Mouse (Mus musculus): Measurements from ENCODE around the gene Arfgap3. TPM values are rescaled to one million over a fixed set of nuclear protein-coding genes. Genes with fewer than 3 reads are reported as not detected.
A peak's percentile ranks its signal among the peaks of the same experiment; 100 is the strongest.
"Not testable (repeated sequence)": the region's sequence is repeated elsewhere in the genome, so short reads cannot be mapped to it uniquely, and the experiment has no call there.

The Arfgap3 gene
- total and polyA plus RNA-seq, 2 experiments from 2014 or later = 31.0 to 59.3 TPM

GRCm38 (mm10) chr15:83375136-83375535 lies 25.1 kb upstream of the Arfgap3 start:
- 70% methylated on average over 4 of the region's 4 CpGs for WGBS
- Histone ChIP-seq H3K4me1 (ENCODE audit: insufficient read depth, low read length) (no peaks in the 10 kb centered on the region), H3K4me3 (ENCODE audit: low read length) (no peak overlapping the region), H3K4me2 (ENCODE audit: low read depth, low read length) (no peak overlapping the region), H3K9ac (replicated peaks; ENCODE audit: low read length) (no peak overlapping the region), H3K27me3 (ENCODE audit: insufficient read depth, low read length) (no peaks in the 10 kb centered on the region), H3K9me3 (ENCODE audit: low read length) (no peaks in the 10 kb centered on the region), H3K27ac (no peak overlapping the region), H3K36me3 (ENCODE audit: insufficient read depth, low read length) (no peaks in the 10 kb centered on the region)
- ATAC-seq (no peak), DNase-seq (ENCODE audit: low spot score) (peak; percentile 57)
- TF ChIP-seq CTCF (IDR thresholded peaks at IDR 0.05; ENCODE audit: low read depth) = peak; percentile 71

- ATAC-seq = no peak
- Histone ChIP-seq H3K36me3 (ENCODE audit: insufficient read depth, low read length) (no peaks in the 10 kb centered on the region), H3K4me3 (ENCODE audit: low read length) (no peak overlapping the region), H3K4me1 (ENCODE audit: insufficient read depth, low read length) (no peaks in the 10 kb centered on the region), H3K27me3 (ENCODE audit: insufficient read depth, low read length) (no peaks in the 10 kb centered on the region), H3K4me2 (ENCODE audit: low read depth, low read length) (no peak overlapping the region), H3K9ac (replicated peaks; ENCODE audit: low read length) (no peak overlapping the region), H3K9me3 (ENCODE audit: low read length) (no peaks in the 10 kb centered on the region), H3K27ac (no peak overlapping the region)
- TF ChIP-seq CTCF (IDR thresholded peaks at IDR 0.05; ENCODE audit: low read depth) = no peak
- no peak for DNase-seq (ENCODE audit: low spot score)
These were observed 24.0 kb upstream of the Arfgap3 start for GRCm38 (mm10) chr15:83374076-83374475.

- not testable (repeated sequence) for H3K27ac ChIP-seq; H3K27me3 ChIP-seq (ENCODE audit: insufficient read depth, low read length); H3K4me1 ChIP-seq (ENCODE audit: insufficient read depth, low read length); H3K9me3 ChIP-seq (ENCODE audit: low read length); ATAC-seq; H3K4me2 ChIP-seq (ENCODE audit: low read depth, low read length); H3K4me3 ChIP-seq (ENCODE audit: low read length); DNase-seq (ENCODE audit: low spot score); H3K9ac ChIP-seq (replicated peaks; ENCODE audit: low read length); H3K36me3 ChIP-seq (ENCODE audit: insufficient read depth, low read length)
- 89% methylated on average over 4 of the region's 4 CpGs for WGBS
These were observed 18.7 kb upstream of the Arfgap3 start for GRCm38 (mm10) chr15:83368702-83369101.

GRCm38 (mm10) chr15:83368261-83368660 lies 18.2 kb upstream of the Arfgap3 start:
- Histone ChIP-seq H3K4me3 (ENCODE audit: low read length) (no peak overlapping the region), H3K9ac (replicated peaks; ENCODE audit: low read length) (no peak overlapping the region), H3K4me1 (ENCODE audit: insufficient read depth, low read length) (no peaks in the 10 kb centered on the region), H3K9me3 (ENCODE audit: low read length) (no peaks in the 10 kb centered on the region), H3K4me2 (ENCODE audit: low read depth, low read length) (no peak overlapping the region), H3K36me3 (ENCODE audit: insufficient read depth, low read length) (no peaks in the 10 kb centered on the region), H3K27me3 (ENCODE audit: insufficient read depth, low read length) (no peaks in the 10 kb centered on the region), H3K27ac (no peak overlapping the region)
- 92% methylated on average over 2 of the region's 2 CpGs for WGBS
- TF ChIP-seq CTCF (IDR thresholded peaks at IDR 0.05; ENCODE audit: low read depth) = no peak
- DNase-seq (ENCODE audit: low spot score) (no peak), ATAC-seq (no peak)

- Histone ChIP-seq H3K4me3 (ENCODE audit: low read length) (peak overlapping the region; percentile 38), H3K36me3 (ENCODE audit: insufficient read depth, low read length) (no peaks in the 10 kb centered on the region), H3K9me3 (ENCODE audit: low read length) (no peaks in the 10 kb centered on the region), H3K4me1 (ENCODE audit: insufficient read depth, low read length) (no peaks in the 10 kb centered on the region), H3K9ac (replicated peaks; ENCODE audit: low read length) (no peak overlapping the region; the same call in 1 of the 2 replicates), H3K27me3 (ENCODE audit: insufficient read depth, low read length) (no peaks in the 10 kb centered on the region), H3K4me2 (ENCODE audit: low read depth, low read length) (peak overlapping the region; percentile 56), H3K27ac (no peak overlapping the region)
- no peak for TF ChIP-seq CTCF (IDR thresholded peaks at IDR 0.05; ENCODE audit: low read depth)
- ATAC-seq = peak; percentile 96
- DNase-seq (ENCODE audit: low spot score) = peak; percentile 88
- 26% methylated on average over 53 of the region's 58 CpGs for WGBS
These were observed 17.0 kb upstream of the Arfgap3 start for GRCm38 (mm10) chr15:83366933-83367552.

- no peaks in the 10 kb centered on the region for H3K4me1 ChIP-seq (ENCODE audit: insufficient read depth, low read length)
- no peaks in the 10 kb centered on the region for H3K27me3 ChIP-seq (ENCODE audit: insufficient read depth, low read length)
- no peak overlapping the region for H3K27ac ChIP-seq
- no peak overlapping the region for H3K4me3 ChIP-seq (ENCODE audit: low read length)
- H3K4me2 ChIP-seq (ENCODE audit: low read depth, low read length) = no peak overlapping the region
- H3K9me3 ChIP-seq (ENCODE audit: low read length) = no peaks in the 10 kb centered on the region
- no peak overlapping the region for H3K9ac ChIP-seq (replicated peaks; ENCODE audit: low read length)
- ATAC-seq = no peak
- no peak for DNase-seq (ENCODE audit: low spot score)
- no peaks in the 10 kb centered on the region for H3K36me3 ChIP-seq (ENCODE audit: insufficient read depth, low read length)
- peak; percentile 37 for TF ChIP-seq CTCF (IDR thresholded peaks at IDR 0.05; ENCODE audit: low read depth)
These were observed 15.7 kb upstream of the Arfgap3 start for GRCm38 (mm10) chr15:83365697-83366096.

- no peaks in the 10 kb centered on the region for H3K9me3 ChIP-seq (ENCODE audit: low read length)
- no peak overlapping the region for H3K9ac ChIP-seq (replicated peaks; ENCODE audit: low read length)
- no peaks in the 10 kb centered on the region for H3K36me3 ChIP-seq (ENCODE audit: insufficient read depth, low read length)
- H3K27ac ChIP-seq = no peak overlapping the region
- H3K27me3 ChIP-seq (ENCODE audit: insufficient read depth, low read length) = no peaks in the 10 kb centered on the region
- no peaks in the 10 kb centered on the region for H3K4me1 ChIP-seq (ENCODE audit: insufficient read depth, low read length)
- H3K4me2 ChIP-seq (ENCODE audit: low read depth, low read length) = no peak overlapping the region
- H3K4me3 ChIP-seq (ENCODE audit: low read length) = no peak overlapping the region
- ATAC-seq (no peak), DNase-seq (ENCODE audit: low spot score) (no peak)
- 74% methylated on average over 3 of the region's 3 CpGs for WGBS
- TF ChIP-seq CTCF (IDR thresholded peaks at IDR 0.05; ENCODE audit: low read depth) = no peak
These were observed 14.1 kb upstream of the Arfgap3 start for GRCm38 (mm10) chr15:83364194-83364593.

GRCm38 (mm10) chr15:83362813-83363212 lies 12.8 kb upstream of the Arfgap3 start:
- not testable (repeated sequence) for H3K4me2 ChIP-seq (ENCODE audit: low read depth, low read length); H3K4me3 ChIP-seq (ENCODE audit: low read length); DNase-seq (ENCODE audit: low spot score); H3K27ac ChIP-seq; H3K9ac ChIP-seq (replicated peaks; ENCODE audit: low read length); H3K4me1 ChIP-seq (ENCODE audit: insufficient read depth, low read length); H3K9me3 ChIP-seq (ENCODE audit: low read length); H3K36me3 ChIP-seq (ENCODE audit: insufficient read depth, low read length); H3K27me3 ChIP-seq (ENCODE audit: insufficient read depth, low read length); ATAC-seq
- WGBS = 94% methylated on average over 1 of the region's 1 CpGs

GRCm38 (mm10) chr15:83360899-83361298 lies 10.9 kb upstream of the Arfgap3 start:
- not testable (repeated sequence) for H3K9me3 ChIP-seq (ENCODE audit: low read length); H3K4me2 ChIP-seq (ENCODE audit: low read depth, low read length); H3K36me3 ChIP-seq (ENCODE audit: insufficient read depth, low read length); H3K9ac ChIP-seq (replicated peaks; ENCODE audit: low read length); H3K27me3 ChIP-seq (ENCODE audit: insufficient read depth, low read length); H3K4me1 ChIP-seq (ENCODE audit: insufficient read depth, low read length); ATAC-seq; H3K4me3 ChIP-seq (ENCODE audit: low read length); H3K27ac ChIP-seq; DNase-seq (ENCODE audit: low spot score)
- 57% methylated on average over 4 of the region's 5 CpGs for WGBS

Measured in hindbrain, postnatal 0 days (tissue).